Mouse (Mus musculus): ENCODE results near the gene E130208F15Rik. TPM values are rescaled to one million over a fixed set of nuclear protein-coding genes. Genes with fewer than 3 reads are reported as not detected.

Gene E130208F15Rik
- 0.53 and 0.69 TPM in 2 replicates for polyA plus RNA-seq (2012; rRNA removed)

DNA sequence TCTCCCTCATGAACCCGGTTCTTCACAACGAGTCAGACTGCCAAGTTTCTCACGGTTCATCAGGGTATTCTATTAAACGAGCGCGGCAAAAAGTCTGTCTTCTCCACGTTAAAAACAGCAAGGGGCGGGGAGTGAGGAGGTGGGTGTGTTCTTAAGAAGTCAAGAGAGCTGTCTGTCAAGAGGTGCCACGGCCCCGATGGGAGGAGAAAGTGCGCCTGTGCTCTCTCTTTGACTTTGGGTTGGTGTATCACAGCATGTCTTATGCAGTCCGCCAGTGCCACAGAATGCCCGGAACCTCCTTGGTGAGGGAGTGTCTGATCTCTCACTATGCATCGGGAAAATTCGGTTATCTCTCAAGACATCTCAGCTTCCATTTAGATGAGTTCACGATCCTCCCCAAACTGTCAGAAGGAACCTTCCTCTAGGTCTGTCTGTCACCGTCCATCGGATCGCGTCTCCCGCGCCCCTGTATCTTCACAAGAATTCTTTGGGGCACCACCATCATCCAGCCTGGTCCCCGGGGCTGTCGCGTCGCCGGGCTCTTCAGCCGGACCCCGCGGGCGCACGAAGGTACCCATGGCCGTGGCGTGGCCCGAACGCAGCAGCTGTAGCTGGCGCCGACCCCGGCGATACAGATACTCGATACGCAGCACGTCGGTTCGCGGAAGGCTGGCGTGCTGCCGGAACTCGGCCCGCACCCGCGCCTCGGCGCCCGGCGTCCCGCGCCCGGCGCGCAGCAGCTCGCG is at the start of gene E130208F15Rik:
E130208F15Rik (plus strand) TSS at position 202 of the 746 bp plus-strand sequence.

GRCm38 (mm10) chr7:30279951-30280669 is 41.4 kb upstream of the E130208F15Rik start, which contains the start of the genes Thap8 and Wdr62:
Gene Thap8, plus strand, starts transcription at chr7:30280094.
Gene Wdr62, minus strand, starts transcription at chr7:30280419.

DNA sequence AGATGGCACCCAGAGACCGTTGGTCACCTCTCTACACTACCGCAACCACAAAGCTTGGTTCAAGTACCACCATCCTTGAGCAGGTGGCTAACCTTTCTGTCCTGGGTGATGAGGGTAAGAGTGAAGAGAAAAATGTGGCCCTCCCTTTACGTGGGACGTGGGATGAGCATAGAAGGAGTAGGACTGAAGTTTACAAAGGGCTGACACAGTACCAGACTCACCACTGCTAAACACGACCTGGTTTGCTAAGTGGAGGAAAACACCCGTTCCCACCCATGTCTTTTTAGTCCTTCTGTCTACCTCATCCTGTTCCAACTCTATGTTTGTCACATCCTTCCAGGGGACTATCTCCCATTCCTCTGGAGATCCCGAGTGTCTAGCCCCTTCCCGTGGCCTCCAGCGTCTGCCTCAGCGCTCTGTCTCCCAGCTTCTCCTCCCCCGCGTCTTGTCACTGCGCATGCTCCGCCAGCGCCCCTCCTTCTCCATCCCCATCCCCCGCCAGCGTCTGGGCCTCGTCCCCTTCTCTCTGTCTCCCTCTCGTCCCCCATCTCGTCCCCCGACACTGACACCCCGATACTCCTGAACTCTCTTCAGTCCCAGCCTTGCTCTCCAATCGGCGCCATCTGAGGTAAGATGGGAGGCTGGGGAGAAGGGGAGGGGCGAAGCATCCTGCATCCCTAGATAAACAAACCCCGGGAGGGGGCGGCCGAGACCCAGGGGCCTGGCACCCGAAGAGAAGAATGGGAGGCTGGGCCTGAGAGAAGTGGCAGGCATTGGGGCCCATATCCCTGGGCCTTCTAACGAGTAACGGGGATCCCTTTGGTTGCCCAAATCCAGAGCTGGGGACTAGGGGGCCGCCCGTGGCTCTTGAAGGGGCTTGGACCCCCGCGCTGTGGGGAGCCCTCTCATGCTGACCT is 30.1 kb upstream of the E130208F15Rik start, which contains the start of gene Clip3:
Clip3 (plus strand) TSS at position 514 of the 917 bp plus-strand sequence.

DNA sequence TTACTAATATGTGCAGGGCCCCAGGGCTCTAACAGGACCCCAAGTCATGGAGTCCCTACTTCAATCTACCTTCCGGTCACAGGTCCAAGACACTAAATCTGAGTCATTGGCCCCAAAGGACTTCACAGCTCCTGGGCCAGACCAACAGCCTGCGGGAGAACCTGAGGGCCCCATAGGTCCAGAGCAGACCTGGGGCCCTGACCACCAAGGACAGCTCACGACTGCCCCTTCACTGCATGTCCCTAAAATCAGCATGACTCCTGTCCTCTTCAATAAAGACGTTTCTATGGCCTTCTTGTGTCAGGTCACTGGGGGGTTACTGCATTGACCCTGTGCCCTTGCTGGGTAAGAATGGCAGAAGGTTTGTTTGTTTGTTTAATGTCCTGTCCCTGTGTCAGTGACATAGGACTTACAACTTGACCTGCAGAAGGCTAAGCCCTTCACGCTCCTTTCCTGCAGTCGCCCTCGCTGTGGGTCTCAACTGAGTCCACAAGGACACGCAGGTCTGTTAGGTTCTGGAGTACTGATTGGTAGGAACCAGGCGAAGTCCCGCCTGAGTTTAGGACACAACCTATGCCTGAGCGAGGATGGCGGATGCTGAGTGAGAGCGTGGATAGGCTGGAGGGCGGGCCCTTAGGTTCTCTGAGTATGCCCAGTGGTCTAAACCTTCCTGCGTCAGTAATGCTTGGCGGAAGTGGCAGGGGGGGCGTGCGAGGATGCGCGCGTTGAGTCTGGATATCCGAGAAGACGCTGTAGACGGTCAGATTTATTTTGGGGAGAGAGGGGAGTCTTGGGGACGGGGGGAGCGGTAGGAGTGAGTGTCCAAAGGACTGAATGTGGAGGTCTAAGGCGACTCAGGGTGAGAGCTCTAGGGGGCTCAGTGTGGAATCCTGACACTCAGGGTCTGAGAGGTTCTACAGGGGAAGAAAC is 13.2 kb upstream of the E130208F15Rik start, which contains the start of gene Alkbh6:
Alkbh6 (plus strand) TSS at position 642 of the 930 bp plus-strand sequence.

GRCm38 (mm10) chr7:30314721-30315155 is 6.8 kb upstream of the E130208F15Rik start, which contains the start of gene Syne4:
Gene Syne4, plus strand, starts transcription at chr7:30314807.

GRCm38 (mm10) chr7:30323795-30324194 is 2.3 kb downstream of the E130208F15Rik start, which contains the start of gene Sdhaf1:
Gene Sdhaf1, minus strand, starts transcription at chr7:30323895.

DNA sequence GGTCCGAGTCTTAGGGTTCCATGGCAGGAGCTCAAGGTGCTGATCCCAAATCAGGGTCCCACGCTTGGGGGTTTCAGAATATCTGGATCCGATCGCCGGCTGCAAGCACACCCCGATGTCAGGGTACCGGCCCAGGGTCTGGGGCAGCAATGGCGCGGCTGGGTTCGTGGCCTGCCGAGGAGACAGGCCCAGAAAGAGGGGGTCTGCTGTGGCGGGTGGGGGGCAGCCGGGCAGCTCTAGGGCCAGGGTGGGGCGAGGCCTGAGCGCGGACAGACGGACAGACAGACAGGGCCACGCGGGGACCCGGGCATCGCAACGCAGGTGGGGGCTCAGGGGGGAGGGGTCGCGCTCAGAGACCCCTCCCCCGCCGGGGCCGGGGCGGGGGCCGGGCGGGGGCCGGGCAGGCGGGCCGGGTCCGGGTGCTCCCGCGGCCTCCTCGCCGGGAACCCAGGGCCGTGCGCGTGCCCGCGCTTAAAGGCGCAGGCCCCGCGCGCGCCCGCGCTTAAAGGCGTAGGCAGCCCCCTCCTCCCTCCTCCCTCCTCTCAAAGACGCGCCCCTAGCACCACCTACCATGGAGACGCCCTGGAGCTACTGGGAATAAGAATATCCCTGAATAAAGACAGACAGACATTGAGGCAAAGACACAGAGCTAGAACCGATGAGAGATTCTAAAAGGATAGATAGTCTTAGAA is 41.3 kb downstream of the E130208F15Rik start, which contains the start of gene Lrfn3:
Lrfn3 (minus strand) TSS at position 121 of the 692 bp plus-strand sequence.

Other genes starting within 250 kb of the E130208F15Rik start
- gene Zfp82, start 248.8 kb upstream of the E130208F15Rik start, polyA plus RNA-seq (2012; rRNA removed) = 4.7 and 5.0 TPM in 2 replicates
- 0.91 and 1.6 TPM in 2 replicates for gene Gm26920, start 231.3 kb upstream of the E130208F15Rik start, polyA plus RNA-seq (2012; rRNA removed)
- gene Zfp566, start 231.2 kb upstream of the E130208F15Rik start, polyA plus RNA-seq (2012; rRNA removed) = 11.5 and 12.7 TPM in 2 replicates
- 54.6 and 58.2 TPM in 2 replicates for gene Zfp260, start 227.0 kb upstream of the E130208F15Rik start, polyA plus RNA-seq (2012; rRNA removed)
- gene Zfp382, start 199.8 kb upstream of the E130208F15Rik start, polyA plus RNA-seq (2012; rRNA removed) = 7.0 and 9.3 TPM in 2 replicates
- gene Zfp146, start 152.0 kb upstream of the E130208F15Rik start, polyA plus RNA-seq (2012; rRNA removed) = 89.7 and 96.2 TPM in 2 replicates
- 1.9 and 4.1 TPM in 2 replicates for gene Cox7a1, start 137.6 kb upstream of the E130208F15Rik start, polyA plus RNA-seq (2012; rRNA removed)
- 273 and 310 TPM in 2 replicates for gene Capns1, start 122.9 kb upstream of the E130208F15Rik start, polyA plus RNA-seq (2012; rRNA removed)
- gene Polr2i, start 89.8 kb upstream of the E130208F15Rik start, polyA plus RNA-seq (2012; rRNA removed) = 269 and 294 TPM in 2 replicates
- gene Tbcb, start 89.5 kb upstream of the E130208F15Rik start, polyA plus RNA-seq (2012; rRNA removed) = 193 and 204 TPM in 2 replicates
- gene Ovol3, start 86.0 kb upstream of the E130208F15Rik start, polyA plus RNA-seq (2012; rRNA removed) = 0.12 and 0.14 TPM in 2 replicates
- 0.13 and 0.17 TPM in 2 replicates for gene Thap8, start 41.6 kb upstream of the E130208F15Rik start, polyA plus RNA-seq (2012; rRNA removed)
- 18.4 and 23.7 TPM in 2 replicates for gene Wdr62, start 41.3 kb upstream of the E130208F15Rik start, polyA plus RNA-seq (2012; rRNA removed)
- 205 and 218 TPM in 2 replicates for gene Clip3, start 30.0 kb upstream of the E130208F15Rik start, polyA plus RNA-seq (2012; rRNA removed)
- gene Alkbh6, start 13.0 kb upstream of the E130208F15Rik start, polyA plus RNA-seq (2012; rRNA removed) = 139 and 146 TPM in 2 replicates
- 31.1 and 59.8 TPM in 2 replicates for gene Syne4, start 6.9 kb upstream of the E130208F15Rik start, polyA plus RNA-seq (2012; rRNA removed)
- 21.2 and 23.7 TPM in 2 replicates for gene Sdhaf1, start 2.2 kb downstream of the E130208F15Rik start, polyA plus RNA-seq (2012; rRNA removed)
- gene Lrfn3, start 41.0 kb downstream of the E130208F15Rik start, polyA plus RNA-seq (2012; rRNA removed) = 21.5 and 22.5 TPM in 2 replicates
- 28.6 and 28.9 TPM in 2 replicates for gene Tyrobp, start 92.0 kb downstream of the E130208F15Rik start, polyA plus RNA-seq (2012; rRNA removed)
- gene Hcst, start 98.1 kb downstream of the E130208F15Rik start, polyA plus RNA-seq (2012; rRNA removed) = 0.79 and 0.81 TPM in 2 replicates
- gene Nfkbid, start 100.0 kb downstream of the E130208F15Rik start, polyA plus RNA-seq (2012; rRNA removed) = 2.7 TPM in 2 replicates
- gene Aplp1, start 123.8 kb downstream of the E130208F15Rik start, polyA plus RNA-seq (2012; rRNA removed) = 419 and 440 TPM in 2 replicates
- gene Kirrel2, start 135.9 kb downstream of the E130208F15Rik start, polyA plus RNA-seq (2012; rRNA removed) = 1.2 and 1.9 TPM in 2 replicates
- gene Nphs1, start 136.6 kb downstream of the E130208F15Rik start, polyA plus RNA-seq (2012; rRNA removed) = 1.2 and 2.2 TPM in 2 replicates
- not detected in 2 replicates for gene Prodh2, start 171.9 kb downstream of the E130208F15Rik start, polyA plus RNA-seq (2012; rRNA removed)
- 224 and 228 TPM in 2 replicates for gene Arhgap33, start 213.3 kb downstream of the E130208F15Rik start, polyA plus RNA-seq (2012; rRNA removed)
- gene Hspb6, start 230.4 kb downstream of the E130208F15Rik start, polyA plus RNA-seq (2012; rRNA removed) = 7.7 and 8.1 TPM in 2 replicates
- 24.6 and 24.9 TPM in 2 replicates for gene Proser3, start 230.6 kb downstream of the E130208F15Rik start, polyA plus RNA-seq (2012; rRNA removed)
- 51.4 and 53.4 TPM in 2 replicates for gene Lin37, start 238.1 kb downstream of the E130208F15Rik start, polyA plus RNA-seq (2012; rRNA removed)
- 90.6 and 105 TPM in 2 replicates for gene U2af1l4, start 241.6 kb downstream of the E130208F15Rik start, polyA plus RNA-seq (2012; rRNA removed)
- 6.8 and 8.1 TPM in 2 replicates for gene Gm49396, start 241.6 kb downstream of the E130208F15Rik start, polyA plus RNA-seq (2012; rRNA removed)
- 130 and 143 TPM in 2 replicates for gene Psenen, start 241.9 kb downstream of the E130208F15Rik start, polyA plus RNA-seq (2012; rRNA removed)
- 7.5 and 8.5 TPM in 2 replicates for gene Igflr1, start 243.7 kb downstream of the E130208F15Rik start, polyA plus RNA-seq (2012; rRNA removed)